Mouse (Mus musculus) CD8-positive naive resting alpha-beta T cell, adult 57 days (primary cell): Measurements from ENCODE around the gene Sgo2a. TPM values are rescaled to one million over a fixed set of nuclear protein-coding genes. Genes with fewer than 3 reads are reported as not detected.

Source experiments
- total RNA-seq: library from RNA; stranded (reverse); gene quantifications from one replicate; pipeline ENCODE4 v1.2.4, GENCODE M21; 2023

Gene Sgo2a
- 0.49 TPM for total RNA-seq

DNA sequence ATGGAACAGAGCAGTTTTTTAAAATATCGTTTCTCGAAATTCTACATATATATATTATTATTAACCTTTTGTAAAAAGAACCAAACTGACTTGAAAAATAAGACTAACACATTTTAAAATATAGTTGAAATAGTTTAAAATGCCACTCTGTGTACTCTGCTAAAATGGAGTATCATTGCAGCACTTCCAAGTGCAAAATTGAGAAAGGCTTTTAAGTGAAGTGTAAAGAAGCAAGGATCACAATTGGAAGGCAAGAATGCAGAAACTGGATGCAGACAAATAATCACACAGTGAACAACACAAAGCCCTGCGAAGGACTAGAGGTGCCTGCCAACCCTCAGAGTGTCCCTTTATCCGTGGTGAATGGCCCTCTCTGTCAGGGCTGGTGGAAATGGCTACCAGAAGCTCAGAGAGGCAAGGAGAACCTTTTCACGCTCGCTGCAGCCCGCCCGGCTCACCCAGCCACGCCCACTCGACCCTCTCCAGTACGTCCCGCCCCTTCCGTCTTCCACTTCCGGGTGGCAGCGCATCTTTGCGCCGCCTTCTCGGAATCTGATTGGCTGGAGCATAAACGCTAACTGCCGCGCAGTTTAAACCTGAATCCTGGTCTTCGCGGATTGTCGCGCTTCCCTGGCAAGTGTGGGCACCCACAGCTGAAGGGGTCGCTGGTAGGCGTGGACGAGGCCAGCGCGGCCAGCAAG is at the start of gene Sgo2a:
Sgo2a (plus strand) TSS at position 540 of the 701 bp plus-strand sequence.

DNA sequence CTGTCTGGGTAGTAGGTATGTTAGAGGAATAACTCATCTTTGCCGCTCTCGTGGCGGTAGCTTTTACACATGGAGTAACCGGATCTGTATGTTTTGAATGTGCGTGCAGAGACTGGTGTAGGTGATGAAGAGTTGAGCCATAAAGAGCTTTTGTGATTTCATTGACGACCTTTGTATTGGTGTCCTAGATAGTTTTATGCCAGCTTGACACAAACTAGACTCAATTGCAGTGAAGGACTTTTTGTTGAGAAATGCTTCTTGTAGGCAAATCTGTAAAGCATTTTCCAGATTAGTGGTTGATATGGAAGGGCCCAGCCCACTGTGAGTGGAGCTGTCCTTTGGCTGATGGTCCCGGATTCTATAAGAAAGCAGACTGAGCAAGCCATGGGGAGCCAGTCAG is 23.1 kb downstream of the Sgo2a start, which contains the start of gene Kctd18:
Kctd18 (minus strand) TSS at position 101 of the 400 bp plus-strand sequence.

DNA sequence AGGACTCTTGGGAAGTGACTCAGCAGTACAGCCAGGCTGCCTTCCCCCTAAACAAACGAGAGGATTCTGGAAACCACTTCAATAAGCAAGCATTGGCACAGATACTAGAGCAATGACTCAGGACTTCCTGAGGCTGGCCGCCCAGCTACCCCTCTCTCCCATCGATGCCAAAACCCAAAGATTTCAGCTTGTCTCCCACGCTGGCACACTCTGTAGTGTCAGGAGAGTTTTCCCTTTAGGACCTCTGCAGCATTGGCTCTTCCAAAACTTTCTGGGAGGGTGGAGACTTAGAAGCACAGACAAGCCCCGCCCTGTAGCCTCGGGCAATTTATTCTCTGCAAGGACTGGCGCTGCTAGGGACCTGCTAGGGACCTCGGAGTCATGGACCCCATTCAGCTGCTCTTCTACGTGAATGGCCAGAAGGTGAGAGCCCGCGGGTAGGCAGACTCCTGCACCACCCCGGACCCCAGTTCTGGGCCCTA is 33.9 kb downstream of the Sgo2a start, which contains the start of gene Aox1:
Aox1 (plus strand) TSS at position 296 of the 482 bp plus-strand sequence.

Other genes starting within 250 kb of the Sgo2a start
- gene Spats2l, start 221.8 kb upstream of the Sgo2a start, total RNA-seq, result 1.4 TPM
- 56.6 TPM for gene Kctd18, start 23.0 kb downstream of the Sgo2a start, total RNA-seq
- gene Aox1, start 34.0 kb downstream of the Sgo2a start, total RNA-seq, result not detected
- not detected for gene Aox3, start 117.2 kb downstream of the Sgo2a start, total RNA-seq
- not detected for gene Aox4, start 214.4 kb downstream of the Sgo2a start, total RNA-seq